11 mouse cellular contexts compared by ENCODE assay signal in the genomic region with DNA sequence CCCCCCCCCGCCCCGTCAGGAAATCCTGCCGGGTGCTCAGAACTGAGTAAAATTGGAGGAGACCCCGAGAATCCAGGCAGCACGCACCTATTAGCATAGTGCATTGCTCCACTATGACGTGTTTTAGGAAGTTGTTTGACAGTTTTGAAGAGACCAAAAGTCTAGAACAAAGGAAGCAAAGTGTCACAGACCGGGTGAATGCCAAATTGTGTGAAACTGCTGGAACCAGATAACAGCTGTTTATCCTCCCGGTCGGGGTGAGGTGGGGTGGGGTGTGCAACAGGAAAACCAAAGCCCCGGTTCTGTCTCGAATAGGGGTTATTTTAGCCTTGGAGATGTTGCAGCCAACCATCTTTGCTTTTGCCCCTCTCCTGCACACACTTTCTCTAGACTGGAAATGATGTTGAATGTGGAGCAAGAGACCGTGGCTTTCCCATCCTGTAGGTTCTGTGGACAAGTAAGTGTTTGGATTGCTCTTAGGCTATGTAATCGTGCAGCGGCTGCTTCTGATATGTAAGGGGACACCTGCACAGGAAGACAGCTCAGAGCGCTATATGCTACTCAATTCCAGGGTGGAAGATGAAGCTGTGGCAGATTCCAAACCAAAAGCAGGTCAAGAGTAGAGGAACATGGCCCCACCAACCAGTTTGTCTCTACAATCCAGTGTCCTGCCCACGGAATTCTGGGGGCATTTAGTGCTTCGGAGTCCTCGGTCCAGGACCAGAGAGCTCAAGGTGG. TPM values are rescaled to one million over a fixed set of nuclear protein-coding genes. Genes with fewer than 3 reads are reported as not detected.
DNase-seq lines count a peak whose midpoint lies in the region; ATAC-seq lines count a peak whose summit lies in the region.
"Had no signal": no experiment of that assay in that cellular context is flagged by ENCODE, and none has a peak within 500 bp of the region (broad histone marks: within the 10 kb centered on the region; RNA-seq: fewer than 3 reads in every experiment).

No protein-coding gene starts in this region.

- peaks cover 70% of the 10 kb centered on the region for H3K27me3 ChIP-seq in heart, embryonic 11.5 days (ENCODE audit: control insufficient read depth, insufficient read depth, low read length)
- peaks cover 64% of the 10 kb centered on the region for H3K27me3 ChIP-seq in hindbrain, embryonic 11.5 days (ENCODE audit: control insufficient read depth, insufficient read depth, low read length)
- peaks cover 92% of the 10 kb centered on the region for H3K27me3 ChIP-seq in limb, embryonic 12.5 days

- no peaks in the 10 kb centered on the region for H3K9me3 ChIP-seq in heart, embryonic 11.5 days (replicated peaks; ENCODE audit: control insufficient read depth, low read length)
- no peaks in the 10 kb centered on the region for H3K9me3 ChIP-seq in hindbrain, embryonic 11.5 days (ENCODE audit: control insufficient read depth, low read length)
- no peaks in the 10 kb centered on the region for H3K9me3 ChIP-seq in limb, embryonic 12.5 days

- no peak for DNase-seq in heart, adult 18-20 months
- DNase-seq in MEL-GATA-1-ER (ENCODE audit: extremely low read depth, low read depth) = peak; percentile 51
- peak; percentile 40 for DNase-seq in hindbrain, embryonic 11.5 days (ENCODE audit: low spot score)
- DNase-seq in left cerebral cortex, postnatal 4 days = no peak
- DNase-seq in testis, postnatal 14 days (ENCODE audit: low spot score) = no peak
- DNase-seq in thymus, adult 18-20 months = no peak
- DNase-seq: B cell, adult 2 months; cerebellum, adult 9-11 months had no signal

- no peaks in the 10 kb centered on the region for H3K36me3 ChIP-seq in heart, embryonic 11.5 days (ENCODE audit: control insufficient read depth, insufficient read depth, low read length)
- H3K36me3 ChIP-seq in hindbrain, embryonic 11.5 days (ENCODE audit: control insufficient read depth, insufficient read depth, low read length) = no peaks in the 10 kb centered on the region
- H3K36me3 ChIP-seq in limb, embryonic 12.5 days = no peaks in the 10 kb centered on the region

- ATAC-seq in heart, embryonic 11.5 days (replicated peaks; ENCODE audit: insufficient number of reproducible peaks, low FRiP score, low TSS enrichment) = no peak
- ATAC-seq in hindbrain, embryonic 11.5 days (ENCODE audit: low FRiP score) = no peak
- no peak for ATAC-seq in limb, embryonic 12.5 days (ENCODE audit: insufficient number of reproducible peaks, insufficient read depth, low FRiP score, low TSS enrichment, low read depth)

- intact Hi-C loops in left cerebral cortex, postnatal 4 days (cut with DNase I) = loop anchor here (5.0 to 10.0 kb wide), 2 partner anchors 113 to 501 kb away; no protein-coding TSS in a partner anchor

- WGBS in heart, embryonic 11.5 days (ENCODE audit: insufficient replicate concordance) = 2% methylated on average over 18 of the region's 18 CpGs
- 3% methylated on average over 18 of the region's 18 CpGs for WGBS in hindbrain, embryonic 11.5 days
- 2% methylated on average over 18 of the region's 18 CpGs for WGBS in limb, embryonic 12.5 days

- H3K4me1 ChIP-seq in heart, embryonic 11.5 days (ENCODE audit: control insufficient read depth, insufficient read depth, low read length) = peaks cover 11% of the 10 kb centered on the region
- peaks cover 5% of the 10 kb centered on the region for H3K4me1 ChIP-seq in hindbrain, embryonic 11.5 days (replicated peaks; ENCODE audit: control insufficient read depth, insufficient read depth, low read length)
- H3K4me1 ChIP-seq in limb, embryonic 12.5 days (replicated peaks) = peaks cover 17% of the 10 kb centered on the region

- no peak overlapping the region for H3K27ac ChIP-seq in heart, embryonic 11.5 days (ENCODE audit: low read depth, low read length)
- H3K27ac ChIP-seq in hindbrain, embryonic 11.5 days (ENCODE audit: low read depth, low read length) = peak overlapping the region; percentile 51; the same call in 1 of the 2 replicates
- no peak overlapping the region for H3K27ac ChIP-seq in limb, embryonic 12.5 days
- H3K27ac ChIP-seq: left cerebral cortex, adult 2 months had no signal

- peak overlapping the region; percentile 69; the same call in 1 of the 2 replicates for H3K4me2 ChIP-seq in heart, embryonic 11.5 days
- H3K4me2 ChIP-seq in hindbrain, embryonic 11.5 days (replicated peaks; ENCODE audit: low read depth, low read length) = peak overlapping the region; percentile 29
- H3K4me2 ChIP-seq in limb, embryonic 12.5 days = peak overlapping the region; percentile 54; the same call in 1 of the 2 replicates

- H3K4me3 ChIP-seq in heart, embryonic 11.5 days (ENCODE audit: low read depth, low read length) = peak overlapping the region; percentile 35; the same call in 1 of the 2 replicates
- peak overlapping the region; percentile 8; the same call in 1 of the 2 replicates for H3K4me3 ChIP-seq in hindbrain, embryonic 11.5 days (ENCODE audit: low read depth, low read length)
- H3K4me3 ChIP-seq in limb, embryonic 12.5 days (replicated peaks) = no peak overlapping the region

- no peak overlapping the region for H3K9ac ChIP-seq in heart, embryonic 11.5 days (ENCODE audit: low read depth, low read length)
- no peak overlapping the region for H3K9ac ChIP-seq in hindbrain, embryonic 11.5 days (ENCODE audit: low read depth, low read length)
- no peak overlapping the region for H3K9ac ChIP-seq in limb, embryonic 12.5 days (replicated peaks)

RNA-seq across cellular contexts. Expression of a gene that starts 0.9 kb away (rescaled TPM):
- 0.29 and 0.35 TPM in 2 replicates for polyA plus RNA-seq in heart, embryonic 11.5 days (2014; fragmentation: Nextera tagmentation; extraction: Ambion mirVana)
- not detected for total RNA-seq in heart, adult 18-20 months (2021)
- polyA plus RNA-seq in hindbrain, embryonic 11.5 days (2014; fragmentation: Nextera tagmentation; extraction: Ambion mirVana) = 120 TPM in 2 replicates
- polyA plus RNA-seq in limb, embryonic 12.5 days (2016; fragmentation: Nextera tagmentation; extraction: Ambion mirVana) = 0.10 TPM in 1 of 2 replicates, not detected in the other
- 1 to 10 TPM; 6.1 to 6.6 TPM for total RNA-seq in left cerebral cortex, postnatal 4 days (2021)

RNA-seq across cellular contexts. Expression of a gene that starts 32.3 kb away (rescaled TPM):
- 2.5 and 3.3 TPM in 2 replicates for polyA plus RNA-seq in heart, embryonic 11.5 days (2014; fragmentation: Nextera tagmentation; extraction: Ambion mirVana)
- 10 to 100 TPM; 27.9 to 38.3 TPM for total RNA-seq in heart, adult 18-20 months (2021)
- 5.5 and 6.8 TPM in 2 replicates for polyA plus RNA-seq in hindbrain, embryonic 11.5 days (2014; fragmentation: Nextera tagmentation; extraction: Ambion mirVana)
- 8.4 and 10.3 TPM in 2 replicates for polyA plus RNA-seq in limb, embryonic 12.5 days (2016; fragmentation: Nextera tagmentation; extraction: Ambion mirVana)
- total RNA-seq in left cerebral cortex, postnatal 4 days (2021) = 1 to 10 TPM; 6.5 to 7.4 TPM

RNA-seq across cellular contexts. Expression of a gene that starts 55.1 kb away (rescaled TPM):
- 20.2 and 20.5 TPM in 2 replicates for polyA plus RNA-seq in heart, embryonic 11.5 days (2014; fragmentation: Nextera tagmentation; extraction: Ambion mirVana)
- 1 to 10 TPM; 5.9 to 7.9 TPM for total RNA-seq in heart, adult 18-20 months (2021)
- polyA plus RNA-seq in hindbrain, embryonic 11.5 days (2014; fragmentation: Nextera tagmentation; extraction: Ambion mirVana) = 41.1 and 42.3 TPM in 2 replicates
- polyA plus RNA-seq in limb, embryonic 12.5 days (2016; fragmentation: Nextera tagmentation; extraction: Ambion mirVana) = 40.4 and 45.0 TPM in 2 replicates
- total RNA-seq in left cerebral cortex, postnatal 4 days (2021) = 10 to 100 TPM; 45.4 to 56.0 TPM

Comparison
In these comparisons a context has a peak if more than half of its experiments do, and no peak if none do; other contexts are left out.
1. DNase-seq: peak in MEL-GATA-1-ER (single experiment) and hindbrain, embryonic 11.5 days (single experiment); none in heart, adult 18-20 months (0 of 2), left cerebral cortex, postnatal 4 days (single experiment), testis, postnatal 14 days (single experiment) and thymus, adult 18-20 months (0 of 2).
2. RNA of a gene that starts 0.9 kb away (polyA plus RNA-seq): 120 TPM in hindbrain, embryonic 11.5 days; 0.29 to 0.35 TPM in heart, embryonic 11.5 days and 0.10 TPM in limb, embryonic 12.5 days; every median in the first group is over 10 times any median in the second.
3. Peak in every context shown above with its lines, with median percentiles within 50 percentile points of each other: H3K4me2 ChIP-seq.